Mouse (Mus musculus) gastrocnemius, postnatal 10 days (tissue): ENCODE measurements at regions not wholly inside any gene's neighbourhood (a gene's known extent, or its start where the extent isn't known, plus 50 kb on each side); places are given as distances from the start of the nearest gene placed in this dataset.

Experiments
- DNase-seq: peaks from one replicate; pipeline ENCODE4 v3.0.0; 2021; ENCODE audit warnings: mixed read lengths

DNA sequence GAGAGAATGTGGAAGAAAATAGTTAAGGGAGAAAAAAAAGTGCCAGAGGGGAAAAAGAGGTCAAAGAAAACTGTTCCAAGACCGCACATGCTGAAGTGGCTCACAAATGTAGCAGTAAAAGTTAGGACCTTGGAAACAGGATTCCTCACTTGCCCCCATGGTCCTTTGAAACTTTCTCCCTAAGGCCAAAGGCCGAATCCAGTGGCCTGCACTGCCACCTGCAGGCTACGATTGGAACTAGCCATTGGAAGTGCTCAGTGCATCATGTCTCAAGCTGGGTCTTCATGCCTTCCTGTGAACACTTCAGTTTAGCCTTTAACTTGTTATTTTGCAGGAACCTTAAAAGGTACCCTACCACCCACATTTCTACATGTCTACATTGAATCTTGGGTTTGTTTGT lies 56.3 kb upstream of the Mctp2 start:
- peak; percentile 75 for DNase-seq

DNA sequence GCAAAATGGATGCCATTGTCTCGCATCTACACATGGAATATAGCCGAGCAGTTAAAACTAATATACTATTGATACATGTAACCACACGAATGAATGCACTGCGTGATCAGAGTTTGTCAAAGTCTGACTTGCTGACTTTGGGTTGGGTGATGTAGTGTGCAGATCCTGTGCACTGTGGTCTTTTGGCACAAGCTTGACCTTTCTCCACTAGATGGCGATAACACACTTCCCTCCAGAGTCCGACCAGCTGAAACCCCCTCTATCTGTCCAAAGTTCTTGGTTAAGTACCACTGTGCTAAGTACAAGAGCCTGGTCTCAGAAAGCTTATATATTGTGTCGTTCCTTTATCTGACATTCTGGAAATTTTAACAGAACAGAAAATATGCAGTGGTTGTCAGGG lies 84.9 kb upstream of the Mctp2 start:
- DNase-seq: no peak

- peak; percentile 48 for DNase-seq
Measured at GRCm38 (mm10) chr7:72400056-72400455, 93.6 kb upstream of the Mctp2 start.

DNA sequence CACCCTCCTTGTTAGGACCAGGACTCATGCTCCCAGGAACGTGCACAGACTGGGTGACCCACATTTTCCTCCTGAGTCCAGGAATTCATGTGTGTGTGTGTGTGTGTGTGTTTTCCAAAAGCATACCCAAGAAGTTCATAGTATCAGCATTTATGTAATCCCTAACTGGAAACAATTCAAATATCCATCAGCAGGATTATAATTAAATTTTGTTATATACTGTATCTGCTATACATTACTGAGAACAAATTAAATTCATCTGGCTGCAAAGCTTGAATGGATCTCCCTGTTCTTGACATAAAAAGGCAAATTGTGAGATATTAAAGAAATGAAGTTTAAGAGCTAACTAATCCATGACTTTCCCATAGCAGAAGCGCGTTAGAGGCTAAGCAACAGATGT lies 99.7 kb upstream of the Mctp2 start:
- no peak for DNase-seq

- no peak for DNase-seq
Measured at GRCm38 (mm10) chr7:72408409-72408986, 102.1 kb upstream of the Mctp2 start.

- DNase-seq: peak; percentile 58
Measured at GRCm38 (mm10) chr7:72438552-72438951, 132.1 kb upstream of the Mctp2 start.

GRCm38 (mm10) chr7:72442001-72442400 lies 135.6 kb upstream of the Mctp2 start:
- DNase-seq: peak; percentile 9

- DNase-seq: no peak
Measured at GRCm38 (mm10) chr7:72444016-72444415, 137.6 kb upstream of the Mctp2 start.

DNA sequence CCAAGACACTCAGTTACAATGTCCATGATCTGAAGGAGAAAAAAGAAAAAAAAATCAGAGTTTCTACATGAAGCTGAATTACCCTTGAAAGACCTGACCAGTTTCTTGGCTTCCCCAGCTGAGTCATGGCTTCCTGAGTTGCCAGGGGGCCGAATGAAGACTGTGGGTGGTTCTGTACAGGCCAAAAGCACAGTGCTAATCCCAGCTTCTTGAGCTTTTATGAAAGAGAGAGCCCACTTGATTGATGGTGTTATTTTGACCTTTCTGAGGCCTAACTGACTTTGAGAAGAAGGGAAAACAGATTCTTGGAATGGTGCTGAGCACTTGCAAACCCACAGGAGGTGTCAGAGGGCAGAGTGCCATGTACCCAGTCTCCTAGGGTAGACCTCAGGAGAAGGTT lies 138.4 kb upstream of the Mctp2 start:
- DNase-seq: no peak

GRCm38 (mm10) chr7:72446911-72447310 lies 140.5 kb upstream of the Mctp2 start:
- no peak for DNase-seq

DNA sequence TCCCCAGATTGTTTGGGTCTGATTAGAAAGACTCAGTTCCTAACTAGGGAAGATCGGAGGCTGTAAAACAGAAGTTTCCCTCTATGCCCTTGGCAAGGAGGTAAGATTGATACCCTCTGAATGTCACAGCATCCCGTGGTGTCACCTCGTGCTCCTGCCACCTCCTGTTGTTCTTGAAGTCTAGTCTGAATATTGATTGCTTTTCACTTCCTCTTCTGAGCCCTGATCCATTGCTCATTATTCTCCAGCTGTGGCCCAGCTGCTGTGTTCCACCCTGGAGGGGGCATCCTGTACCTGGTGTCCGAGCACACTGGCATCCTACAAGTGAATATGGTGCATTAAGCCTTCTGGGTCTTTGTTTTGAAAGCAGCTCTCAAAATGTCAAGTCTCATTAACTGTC lies 156.6 kb upstream of the Mctp2 start:
- no peak for DNase-seq

DNA sequence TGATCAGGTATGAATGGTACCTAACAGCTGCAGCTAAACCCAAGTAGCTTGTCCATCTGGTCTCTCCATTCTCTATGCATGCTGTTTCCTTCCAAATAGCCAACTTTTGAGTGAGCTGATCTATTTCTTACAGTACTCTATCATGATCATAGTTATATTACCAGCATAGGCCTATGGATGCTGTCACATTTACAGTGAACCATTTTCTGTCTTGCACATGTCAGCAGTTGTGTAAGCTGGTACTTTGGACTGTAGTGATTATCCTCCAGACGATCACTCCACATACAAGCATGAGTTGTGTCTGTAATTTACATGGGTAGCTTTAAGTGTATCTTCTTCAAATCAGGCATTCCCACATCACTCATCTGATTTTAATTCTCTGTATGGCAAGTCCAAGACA lies 158.2 kb upstream of the Mctp2 start:
- DNase-seq: no peak

GRCm38 (mm10) chr7:72469691-72470090 lies 163.3 kb upstream of the Mctp2 start:
- no peak for DNase-seq

- peak; percentile 18 for DNase-seq
Measured at GRCm38 (mm10) chr7:72474751-72475150, 168.3 kb upstream of the Mctp2 start.

GRCm38 (mm10) chr7:72478936-72479335 lies 172.5 kb upstream of the Mctp2 start:
- no peak for DNase-seq

- no peak for DNase-seq
Measured at GRCm38 (mm10) chr7:72481275-72481674, 174.9 kb upstream of the Mctp2 start.

GRCm38 (mm10) chr7:72490161-72490560 lies 183.8 kb upstream of the Mctp2 start:
- DNase-seq: no peak

DNA sequence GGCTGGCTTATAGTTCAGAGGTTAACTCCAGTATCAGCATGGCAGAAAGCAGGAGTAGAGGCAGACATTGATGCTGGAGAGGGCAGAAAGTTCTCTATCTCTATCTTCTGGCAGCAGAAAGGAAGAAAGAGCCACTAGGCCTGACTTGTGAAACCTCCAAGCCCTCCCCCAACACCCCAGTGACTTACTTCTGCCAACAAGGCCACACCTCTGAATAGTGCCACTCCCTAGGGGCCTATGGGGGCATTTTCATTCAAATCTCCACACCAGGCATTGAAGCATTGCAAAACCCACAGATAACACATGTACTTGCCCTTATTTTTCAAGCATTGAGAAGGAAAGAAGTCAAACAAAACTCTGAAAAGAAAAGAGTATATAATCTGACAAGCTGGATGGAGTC lies 186.9 kb upstream of the Mctp2 start:
- no peak for DNase-seq

- DNase-seq: no peak
Measured at GRCm38 (mm10) chr7:72496933-72497631, 190.7 kb upstream of the Mctp2 start.

GRCm38 (mm10) chr7:72498562-72499230 lies 192.3 kb upstream of the Mctp2 start:
- peak; percentile 22 for DNase-seq

DNA sequence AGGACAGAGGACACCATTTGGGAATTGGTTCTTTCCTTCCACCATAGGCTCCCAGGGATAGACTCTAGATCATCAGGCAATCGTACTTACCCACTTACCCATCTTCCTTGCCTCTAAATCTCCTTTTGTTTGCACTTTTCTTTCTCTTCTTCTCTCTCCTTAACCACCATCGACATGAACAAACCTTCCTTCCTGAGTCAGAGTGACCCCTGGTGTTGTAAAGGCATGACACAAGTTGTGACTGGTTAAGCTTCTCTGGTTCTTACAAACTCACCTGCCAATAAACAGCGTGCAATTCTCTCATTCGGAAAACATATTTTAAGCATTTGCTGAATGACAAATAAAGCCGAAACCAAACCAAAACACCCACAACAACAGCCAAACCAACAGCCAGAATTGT lies 193.4 kb upstream of the Mctp2 start:
- no peak for DNase-seq

- DNase-seq: no peak
Measured at GRCm38 (mm10) chr7:72500190-72500589, 193.8 kb upstream of the Mctp2 start.

DNA sequence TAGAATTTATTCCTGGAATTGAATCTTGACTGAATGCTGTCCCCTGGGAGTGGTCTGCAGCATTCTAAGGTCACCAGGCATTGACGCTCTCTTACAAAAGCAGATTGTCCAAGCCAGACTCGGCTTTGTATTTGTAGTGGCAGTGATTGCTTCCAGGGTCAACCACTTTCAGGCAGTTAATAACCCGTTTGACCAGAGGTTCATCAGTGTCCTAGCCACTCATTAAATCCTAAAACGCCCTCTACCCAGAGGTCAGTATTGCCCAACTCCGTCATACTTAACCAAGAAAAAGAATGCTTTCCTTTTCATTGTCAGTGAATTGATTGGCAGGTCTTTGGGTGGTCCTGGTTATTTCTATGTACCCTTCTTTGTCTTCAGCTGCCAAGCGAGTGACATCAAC lies 194.6 kb upstream of the Mctp2 start:
- no peak for DNase-seq

GRCm38 (mm10) chr7:72501431-72501830 lies 195.0 kb upstream of the Mctp2 start:
- DNase-seq: no peak
